Mouse (Mus musculus) thymus, adult 2 months (tissue): ENCODE measurements at regions not wholly inside any gene's neighbourhood (a gene's known extent, or its start where the extent isn't known, plus 50 kb on each side); places are given as distances from the start of the nearest gene placed in this dataset.

ENCODE experiments used
- CTCF ChIP-seq: fragments of 200-500 bp; IDR thresholded peaks from 2 replicates; pipeline ENCODE4 v1.5.1; 2012; ENCODE audit warnings: mild to moderate bottlenecking, control low read depth, low read length, moderate library complexity, borderline replicate concordance; ENCODE audit not compliant: control insufficient read depth, poor library complexity, insufficient read depth; ENCODE audit errors: extremely low read depth
- POLR2A ChIP-seq: fragments of 200-500 bp; IDR thresholded peaks from 2 replicates; pipeline ENCODE4 v1.6.1; 2012; ENCODE audit warnings: mild to moderate bottlenecking, low read length, control low read depth, moderate library complexity; ENCODE audit not compliant: control insufficient read depth, poor library complexity, insufficient read depth; ENCODE audit errors: extremely low read depth

DNA sequence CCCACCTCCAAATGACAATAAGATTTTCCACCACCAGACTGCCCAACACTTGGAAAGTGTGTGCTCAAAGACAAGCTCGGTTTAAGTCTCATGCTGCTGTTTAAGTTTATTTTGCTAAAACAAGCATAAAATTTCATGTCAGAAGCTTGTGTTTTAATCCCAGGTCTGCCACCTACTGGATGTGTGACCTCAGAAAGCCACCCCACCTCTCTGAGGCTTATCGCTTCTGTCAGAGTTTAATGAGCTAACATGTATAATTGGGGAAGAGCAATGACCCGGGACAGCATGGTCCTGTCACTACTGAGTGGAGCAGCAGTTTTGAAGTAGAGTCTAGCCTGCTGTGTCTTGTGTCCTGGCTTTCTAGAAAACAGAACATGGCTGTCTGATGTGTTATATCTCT, 122.4 kb upstream of the Rad23b start:
- TF ChIP-seq CTCF = no peak
- TF ChIP-seq POLR2A = no peak
